Mouse (Mus musculus): Measurements from ENCODE around the gene Nol3. TPM values are rescaled to one million over a fixed set of nuclear protein-coding genes. Genes with fewer than 3 reads are reported as not detected.

Nol3 gene
- total and polyA plus RNA-seq, 3 experiments = 0.63 to 0.89 TPM; not detected in 1

- peaks cover 8 to 13% of the 10 kb centered on the region in 2 experiments for H3K36me3 ChIP-seq (ENCODE audit: control insufficient read depth in 1 of 2, insufficient read depth in 2 of 2, low read length in 2 of 2)
- no peaks in the 10 kb centered on the region for H3K9me3 ChIP-seq (replicated peaks; ENCODE audit: insufficient read depth, low read length)
- H3K79me2 ChIP-seq (ENCODE audit: control insufficient read depth, insufficient read depth, low read length, poor library complexity) = no peaks in the 10 kb centered on the region
- no peak overlapping the region for H3K27ac ChIP-seq (ENCODE audit: control insufficient read depth, low read depth, low read length)
- no peak overlapping the region for H3K9ac ChIP-seq (ENCODE audit: control insufficient read depth, low read depth, low read length, poor library complexity, severe bottlenecking)
- no peaks in the 10 kb centered on the region for H3K27me3 ChIP-seq (ENCODE audit: control insufficient read depth in 1 of 2, insufficient read depth in 2 of 2, low read length in 2 of 2)
- TF ChIP-seq ZKSCAN1 (IDR thresholded peaks at IDR 0.05; ENCODE audit: low read depth, low read length) (no peak), RCOR1 (IDR thresholded peaks at IDR 0.05; ENCODE audit: low read depth, low read length) (peak; percentile 53), EP300 (IDR thresholded peaks at IDR 0.05; ENCODE audit: low read depth in 1 of 2, low read length in 2 of 2) (peak in 1 of 2 experiments; percentile 53; a peak in 1 of 4 replicates)
- DNase-seq (ENCODE audit: low read depth, low spot score) = peak; percentile 74
- peaks cover under 1 to 3% of the 10 kb centered on the region in 2 experiments for H3K4me1 ChIP-seq (ENCODE audit: control insufficient read depth in 1 of 2, insufficient read depth in 2 of 2, low read length in 2 of 2)
- no peak overlapping the region for H3K4me3 ChIP-seq (ENCODE audit: control insufficient read depth in 1 of 2, insufficient read depth in 1 of 2, low read depth in 2 of 2, low read length in 2 of 2)
Observed at GRCm38 (mm10) chr8:105237442-105238142, 38.3 kb upstream of the Nol3 start.

- Histone ChIP-seq H3K79me2 (ENCODE audit: control insufficient read depth, insufficient read depth, low read length, poor library complexity) (no peaks in the 10 kb centered on the region), H3K9me3 (replicated peaks; ENCODE audit: insufficient read depth, low read length) (no peaks in the 10 kb centered on the region), H3K4me3 (ENCODE audit: control insufficient read depth in 1 of 2, insufficient read depth in 1 of 2, low read depth in 2 of 2, low read length in 2 of 2) (no peak overlapping the region), H3K4me1 (ENCODE audit: control insufficient read depth in 1 of 2, insufficient read depth in 2 of 2, low read length in 2 of 2) (peaks cover 0 to 3% of the 10 kb centered on the region in 2 experiments; a peak in 2 of 4 replicates), H3K27me3 (ENCODE audit: control insufficient read depth in 1 of 2, insufficient read depth in 2 of 2, low read length in 2 of 2) (no peaks in the 10 kb centered on the region), H3K9ac (ENCODE audit: control insufficient read depth, low read depth, low read length, poor library complexity, severe bottlenecking) (no peak overlapping the region), H3K36me3 (ENCODE audit: control insufficient read depth in 1 of 2, insufficient read depth in 2 of 2, low read length in 2 of 2) (peaks cover 3 to 5% of the 10 kb centered on the region in 2 experiments), H3K27ac (ENCODE audit: control insufficient read depth, low read depth, low read length) (no peak overlapping the region)
- TF ChIP-seq USF2 (IDR thresholded peaks at IDR 0.05; ENCODE audit: borderline replicate concordance in 1 of 2, insufficient read depth in 1 of 2, low read depth in 1 of 2, low read length in 2 of 2) = no peak
- TF ChIP-seq SIN3A (IDR thresholded peaks at IDR 0.05; ENCODE audit: low read length) = no peak
- TF ChIP-seq MAFK (IDR thresholded peaks at IDR 0.05; ENCODE audit: borderline replicate concordance, low read depth, low read length) = no peak
- TF ChIP-seq TBP (IDR thresholded peaks at IDR 0.05; ENCODE audit: low read depth, low read length) = no peak
- no peak for TF ChIP-seq HCFC1 (IDR thresholded peaks at IDR 0.05; ENCODE audit: low read depth, low read length)
- no peak for TF ChIP-seq RCOR1 (IDR thresholded peaks at IDR 0.05; ENCODE audit: low read depth, low read length)
- no peak for TF ChIP-seq ELF1 (IDR thresholded peaks at IDR 0.05; ENCODE audit: low read depth, low read length)
- no peak for TF ChIP-seq ZMIZ1 (IDR thresholded peaks at IDR 0.05; ENCODE audit: low read depth, low read length)
- TF ChIP-seq ZKSCAN1 (IDR thresholded peaks at IDR 0.05; ENCODE audit: low read depth, low read length) = no peak
- TF ChIP-seq MYB (IDR thresholded peaks at IDR 0.05; ENCODE audit: low read depth, low read length) = no peak
- DNase-seq (ENCODE audit: low read depth, low spot score) = no peak
Observed at GRCm38 (mm10) chr8:105241016-105241415, 34.9 kb upstream of the Nol3 start.

- no peak overlapping the region for H3K9ac ChIP-seq (ENCODE audit: control insufficient read depth, low read depth, low read length, poor library complexity, severe bottlenecking)
- H3K27ac ChIP-seq (ENCODE audit: control insufficient read depth, low read depth, low read length) = no peak overlapping the region
- no peaks in the 10 kb centered on the region for H3K27me3 ChIP-seq (ENCODE audit: control insufficient read depth in 1 of 2, insufficient read depth in 2 of 2, low read length in 2 of 2)
- H3K9me3 ChIP-seq (replicated peaks; ENCODE audit: insufficient read depth, low read length) = no peaks in the 10 kb centered on the region
- H3K36me3 ChIP-seq (ENCODE audit: control insufficient read depth in 1 of 2, insufficient read depth in 2 of 2, low read length in 2 of 2) = peaks cover 2 to 13% of the 10 kb centered on the region in 2 experiments
- H3K4me3 ChIP-seq (ENCODE audit: control insufficient read depth in 1 of 2, insufficient read depth in 1 of 2, low read depth in 2 of 2, low read length in 2 of 2) = no peak overlapping the region
- H3K79me2 ChIP-seq (ENCODE audit: control insufficient read depth, insufficient read depth, low read length, poor library complexity) = no peaks in the 10 kb centered on the region; the same call in 1 of the 2 replicates
- no peak for DNase-seq (ENCODE audit: low read depth, low spot score)
- H3K4me1 ChIP-seq (ENCODE audit: control insufficient read depth in 1 of 2, insufficient read depth in 2 of 2, low read length in 2 of 2) = peaks cover 2 to 14% of the 10 kb centered on the region in 2 experiments; a peak in 3 of 4 replicates
- TF ChIP-seq USF1 (IDR thresholded peaks at IDR 0.05; ENCODE audit: low read depth, low read length) = no peak
- TF ChIP-seq TAL1 (IDR thresholded peaks at IDR 0.05; ENCODE audit: low read length) = no peak
- TF ChIP-seq POLR2AphosphoS2 (IDR thresholded peaks at IDR 0.05; ENCODE audit: low read length) = no peak
- TF ChIP-seq POLR2A (IDR thresholded peaks at IDR 0.05; ENCODE audit: control insufficient read depth in 1 of 2, insufficient read depth in 1 of 2, low read depth in 1 of 2, low read length in 2 of 2, poor library complexity in 1 of 2) = no peak
- no peak for TF ChIP-seq TBP (IDR thresholded peaks at IDR 0.05; ENCODE audit: low read depth, low read length)
- no peak for TF ChIP-seq HCFC1 (IDR thresholded peaks at IDR 0.05; ENCODE audit: low read depth, low read length)
- TF ChIP-seq NRF1 (IDR thresholded peaks at IDR 0.05; ENCODE audit: insufficient read depth, low read depth, low read length, poor library complexity, severe bottlenecking) = no peak
- no peak for TF ChIP-seq CHD2 (IDR thresholded peaks at IDR 0.05; ENCODE audit: low read length)
- no peak for TF ChIP-seq MEF2A (IDR thresholded peaks at IDR 0.05; ENCODE audit: extremely low read depth, insufficient replicate concordance, low read depth, low read length, poor library complexity, severe bottlenecking)
- no peak for TF ChIP-seq RCOR1 (IDR thresholded peaks at IDR 0.05; ENCODE audit: low read depth, low read length)
- TF ChIP-seq CTCF (IDR thresholded peaks at IDR 0.05 in 2 of 3, conservative IDR thresholded peaks at IDR 0.05 in 1 of 3; ENCODE audit: control insufficient read depth in 1 of 3, insufficient read depth in 1 of 3, low read depth in 2 of 3, low read length in 3 of 3, poor library complexity in 1 of 3, severe bottlenecking in 1 of 3) = no peak
- TF ChIP-seq ZNF384 (IDR thresholded peaks at IDR 0.05; ENCODE audit: low read depth, low read length) = no peak
- TF ChIP-seq KAT2A (conservative IDR thresholded peaks at IDR 0.05; ENCODE audit: low read depth, low read length) = no peak
- TF ChIP-seq ETS1 (IDR thresholded peaks at IDR 0.05; ENCODE audit: low read depth, low read length) = no peak
- no peak for TF ChIP-seq GATA1 (IDR thresholded peaks at IDR 0.05; ENCODE audit: low read depth, low read length)
- no peak for TF ChIP-seq CHD1 (IDR thresholded peaks at IDR 0.05; ENCODE audit: low read depth, low read length)
Observed at GRCm38 (mm10) chr8:105251954-105252353, 24.0 kb upstream of the Nol3 start.
